Mouse (Mus musculus): ENCODE data around the gene Thyn1. TPM values are rescaled to one million over a fixed set of nuclear protein-coding genes. Genes with fewer than 3 reads are reported as not detected.

Thyn1 gene
- polyA plus RNA-seq (2015; fragmentation: Nextera tagmentation; extraction: Ambion mirVana): 72.1 and 74.2 TPM in 2 replicates

GRCm38 (mm10) chr9:26999461-27000395 is at the start of gene Thyn1, which contains the start of gene Acad8:
Gene Thyn1, plus strand, starts transcription at chr9:26999710.
Gene Acad8, minus strand, starts transcription at chr9:26999566.
- H3K9me3 ChIP-seq (replicated peaks): no peaks in the 10 kb centered on the region
- H3K27ac ChIP-seq: peak within 1 kb of the TSS; percentile 48
- peak within 1 kb of the TSS; percentile 84 for H3K4me2 ChIP-seq
- DNase-seq: peak; percentile 91
- WGBS (ENCODE audit: insufficient replicate concordance): under 1% methylated on average over 35 of the region's 35 CpGs
- ATAC-seq (ENCODE audit: low read depth): peak; percentile 99
- H3K4me1 ChIP-seq (replicated peaks): peaks cover 33% of the 10 kb centered on the region
- H3K9ac ChIP-seq: peak within 1 kb of the TSS; percentile 82
- peaks cover 14% of the 10 kb centered on the region for H3K36me3 ChIP-seq
- no peaks in the 10 kb centered on the region for H3K27me3 ChIP-seq
- H3K4me3 ChIP-seq (replicated peaks): peak within 1 kb of the TSS; percentile 76

- ATAC-seq (ENCODE audit: low read depth) (no peak), DNase-seq (no peak)
- 76% methylated on average over 9 of the region's 9 CpGs for WGBS (ENCODE audit: insufficient replicate concordance)
- Histone ChIP-seq H3K4me2 (no peak overlapping the region), H3K36me3 (peaks cover 38% of the 10 kb centered on the region), H3K27ac (no peak overlapping the region), H3K27me3 (no peaks in the 10 kb centered on the region), H3K4me3 (replicated peaks) (no peak overlapping the region), H3K9ac (no peak overlapping the region), H3K4me1 (replicated peaks) (no peaks in the 10 kb centered on the region), H3K9me3 (replicated peaks) (no peaks in the 10 kb centered on the region)
These were observed 21.8 kb upstream of the Thyn1 start for GRCm38 (mm10) chr9:26977754-26978153.

- no peak for ATAC-seq (ENCODE audit: low read depth)
These were observed 20.7 kb upstream of the Thyn1 start for GRCm38 (mm10) chr9:26978776-26979175.

GRCm38 (mm10) chr9:26985090-26985613 is 14.4 kb upstream of the Thyn1 start:
- H3K4me2 ChIP-seq: no peak overlapping the region
- peaks cover 3% of the 10 kb centered on the region; the same call in 1 of the 2 replicates for H3K4me1 ChIP-seq (replicated peaks)
- H3K27me3 ChIP-seq: no peaks in the 10 kb centered on the region
- H3K9me3 ChIP-seq (replicated peaks): no peaks in the 10 kb centered on the region
- H3K4me3 ChIP-seq (replicated peaks): no peak overlapping the region
- WGBS (ENCODE audit: insufficient replicate concordance): 77% methylated on average over 2 of the region's 2 CpGs
- no peak overlapping the region for H3K27ac ChIP-seq
- ATAC-seq (ENCODE audit: low read depth) (no peak), DNase-seq (no peak)
- H3K9ac ChIP-seq: no peak overlapping the region
- peaks cover 27% of the 10 kb centered on the region for H3K36me3 ChIP-seq

More at GRCm38 (mm10) chr9:26978776-26979175, 20.7 kb upstream of the Thyn1 start:
- Histone ChIP-seq H3K9ac (no peak overlapping the region), H3K9me3 (replicated peaks) (no peaks in the 10 kb centered on the region), H3K4me1 (replicated peaks) (no peaks in the 10 kb centered on the region), H3K36me3 (peaks cover 35% of the 10 kb centered on the region), H3K4me2 (no peak overlapping the region), H3K27ac (no peak overlapping the region), H3K4me3 (replicated peaks) (no peak overlapping the region), H3K27me3 (no peaks in the 10 kb centered on the region)
- 73% methylated on average over 3 of the region's 3 CpGs for WGBS (ENCODE audit: insufficient replicate concordance)
- no peak for DNase-seq

GRCm38 (mm10) chr9:26985668-26986277 is 13.7 kb upstream of the Thyn1 start:
- 72% methylated on average over 6 of the region's 6 CpGs for WGBS (ENCODE audit: insufficient replicate concordance)
- Histone ChIP-seq H3K27me3 (no peaks in the 10 kb centered on the region), H3K9me3 (replicated peaks) (no peaks in the 10 kb centered on the region), H3K4me1 (replicated peaks) (peaks cover 3% of the 10 kb centered on the region; the same call in 1 of the 2 replicates), H3K9ac (no peak overlapping the region), H3K4me3 (replicated peaks) (no peak overlapping the region), H3K36me3 (peaks cover 30% of the 10 kb centered on the region), H3K27ac (no peak overlapping the region), H3K4me2 (no peak overlapping the region)
- no peak for DNase-seq
- no peak for ATAC-seq (ENCODE audit: low read depth)

- Histone ChIP-seq H3K4me2 (no peak overlapping the region), H3K9ac (no peak overlapping the region), H3K27ac (no peak overlapping the region), H3K27me3 (no peaks in the 10 kb centered on the region), H3K36me3 (peaks cover 32% of the 10 kb centered on the region), H3K9me3 (replicated peaks) (no peaks in the 10 kb centered on the region), H3K4me3 (replicated peaks) (no peak overlapping the region), H3K4me1 (replicated peaks) (peaks cover 3% of the 10 kb centered on the region; the same call in 1 of the 2 replicates)
- 68% methylated on average over 4 of the region's 4 CpGs for WGBS (ENCODE audit: insufficient replicate concordance)
- ATAC-seq (ENCODE audit: low read depth): no peak
- no peak for DNase-seq
These were observed 9.3 kb upstream of the Thyn1 start for GRCm38 (mm10) chr9:26990181-26990580.

GRCm38 (mm10) chr9:26993118-26993517 is 6.4 kb upstream of the Thyn1 start:
- Histone ChIP-seq H3K9me3 (replicated peaks) (no peaks in the 10 kb centered on the region), H3K4me2 (no peak overlapping the region), H3K9ac (no peak overlapping the region), H3K4me1 (replicated peaks) (peaks cover 8% of the 10 kb centered on the region; the same call in 1 of the 2 replicates), H3K27ac (no peak overlapping the region), H3K4me3 (replicated peaks) (no peak overlapping the region), H3K36me3 (peaks cover 26% of the 10 kb centered on the region), H3K27me3 (no peaks in the 10 kb centered on the region)
- 86% methylated on average over 10 of the region's 10 CpGs for WGBS (ENCODE audit: insufficient replicate concordance)
- no peak for DNase-seq
- ATAC-seq (ENCODE audit: low read depth): no peak

- no peak overlapping the region for H3K4me2 ChIP-seq
- no peak overlapping the region for H3K4me3 ChIP-seq (replicated peaks)
- no peaks in the 10 kb centered on the region for H3K27me3 ChIP-seq
- no peaks in the 10 kb centered on the region for H3K9me3 ChIP-seq (replicated peaks)
- DNase-seq (no peak), ATAC-seq (ENCODE audit: low read depth) (no peak)
- H3K36me3 ChIP-seq: peaks cover 25% of the 10 kb centered on the region
- H3K9ac ChIP-seq: no peak overlapping the region
- no peak overlapping the region for H3K27ac ChIP-seq
- 71% methylated on average over 3 of the region's 3 CpGs for WGBS (ENCODE audit: insufficient replicate concordance)
- H3K4me1 ChIP-seq (replicated peaks): peaks cover 14% of the 10 kb centered on the region
These were observed 5.6 kb upstream of the Thyn1 start for GRCm38 (mm10) chr9:26993900-26994299.

- peaks cover 33% of the 10 kb centered on the region for H3K4me1 ChIP-seq (replicated peaks)
- H3K27ac ChIP-seq: no peak overlapping the region
- DNase-seq: no peak
- H3K27me3 ChIP-seq: no peaks in the 10 kb centered on the region
- 54% methylated on average over 3 of the region's 3 CpGs for WGBS (ENCODE audit: insufficient replicate concordance)
- H3K9ac ChIP-seq: no peak overlapping the region
- H3K4me3 ChIP-seq (replicated peaks): no peak overlapping the region
- H3K36me3 ChIP-seq: 0 out of 2 replicates have a peak, but pooled peaks cover under 1% of the 10 kb centered on the region
- ATAC-seq (ENCODE audit: low read depth): no peak
- no peaks in the 10 kb centered on the region for H3K9me3 ChIP-seq (replicated peaks)
- no peak overlapping the region for H3K4me2 ChIP-seq
These were observed 2.4 kb upstream of the Thyn1 start for GRCm38 (mm10) chr9:26997062-26997461.

- 69% methylated on average over 2 of the region's 2 CpGs for WGBS (ENCODE audit: insufficient replicate concordance)
- DNase-seq (no peak), ATAC-seq (ENCODE audit: low read depth) (no peak)
- no peaks in the 10 kb centered on the region for H3K36me3 ChIP-seq
- H3K27ac ChIP-seq: no peak overlapping the region
- no peak overlapping the region for H3K4me3 ChIP-seq (replicated peaks)
- peaks cover 33% of the 10 kb centered on the region for H3K4me1 ChIP-seq (replicated peaks)
- H3K27me3 ChIP-seq: no peaks in the 10 kb centered on the region
- no peak overlapping the region for H3K4me2 ChIP-seq
- H3K9me3 ChIP-seq (replicated peaks): no peaks in the 10 kb centered on the region
- H3K9ac ChIP-seq: no peak overlapping the region
These were observed 2.0 kb upstream of the Thyn1 start for GRCm38 (mm10) chr9:26997501-26997900.
